Comparison of ENCODE assay signal across 8 mouse cellular contexts in genomic region chr3:37348221-37349165, GRCm38 (mm10). TPM values are rescaled to one million over a fixed set of nuclear protein-coding genes. Genes with fewer than 3 reads are reported as not detected.
DNase-seq lines count a peak whose midpoint lies in the region; ATAC-seq and TF ChIP-seq lines count a peak whose summit lies in the region.

Gene Fgf2 (plus strand): TSS chr3:37348346.

- H3K4me2 ChIP-seq in heart, embryonic 16.5 days (ENCODE audit: low read depth, low read length), result peak within 1 kb of the TSS; percentile 86

- DNase-seq in 3T3-L1 (ENCODE audit: low read depth, low spot score) (peak; percentile 11), R1 (ENCODE audit: low read depth, low spot score) (peak; percentile 34)
- DNase-seq in forebrain, embryonic 10.5 days (ENCODE audit: extremely low spot score, low spot score), result peak; percentile 55
- DNase-seq in layer of hippocampus, adult 2 months (ENCODE audit: low spot score in 2 of 2), result no peak
- peak; percentile 75 for DNase-seq in lung, postnatal 10 days
- peak; percentile 17 to 44 for DNase-seq in right cerebral cortex, postnatal 36 days (ENCODE audit: low spot score in 2 of 2)
- DNase-seq in cerebellum, adult 11 months, result no peak

- no peaks in the 10 kb centered on the region for H3K36me3 ChIP-seq in forebrain, embryonic 10.5 days (replicated peaks)
- no peaks in the 10 kb centered on the region for H3K36me3 ChIP-seq in heart, embryonic 16.5 days (ENCODE audit: control insufficient read depth, insufficient read depth)

- ATAC-seq in heart, embryonic 16.5 days (replicated peaks; ENCODE audit: extremely low read depth, insufficient read depth, low FRiP score), result peak; percentile 59

- peaks cover 54% of the 10 kb centered on the region for H3K27me3 ChIP-seq in forebrain, embryonic 10.5 days (ENCODE audit: poor library complexity, severe bottlenecking)
- H3K27me3 ChIP-seq in heart, embryonic 16.5 days (ENCODE audit: control insufficient read depth, insufficient read depth, low read length), result peaks cover 19% of the 10 kb centered on the region; the same call in 1 of the 2 replicates

- peak within 1 kb of the TSS; percentile 85 for H3K27ac ChIP-seq in forebrain, embryonic 10.5 days
- H3K27ac ChIP-seq in heart, embryonic 16.5 days (ENCODE audit: low read length), result no peak within 1 kb of the TSS
- H3K27ac ChIP-seq in layer of hippocampus, adult 2 months, result peak within 1 kb of the TSS; percentile 5; the same call in 1 of the 2 replicates

- H3K9me3 ChIP-seq in forebrain, embryonic 10.5 days, result no peaks in the 10 kb centered on the region
- H3K9me3 ChIP-seq in heart, embryonic 16.5 days (replicated peaks; ENCODE audit: control insufficient read depth, low read length), result no peaks in the 10 kb centered on the region

- peak within 1 kb of the TSS; percentile 87 for H3K4me3 ChIP-seq in forebrain, embryonic 10.5 days
- H3K4me3 ChIP-seq in heart, embryonic 16.5 days (ENCODE audit: low read length), result peak within 1 kb of the TSS; percentile 63
- H3K4me3 ChIP-seq in layer of hippocampus, adult 2 months, result peak within 1 kb of the TSS; percentile 61

- H3K9ac ChIP-seq in heart, embryonic 16.5 days (ENCODE audit: low read length), result peak within 1 kb of the TSS; percentile 75

- TF ChIP-seq CTCF in layer of hippocampus, adult 2 months (conservative IDR thresholded peaks at IDR 0.05), result no peak

- peaks cover 17% of the 10 kb centered on the region for H3K4me1 ChIP-seq in forebrain, embryonic 10.5 days
- H3K4me1 ChIP-seq in heart, embryonic 16.5 days (ENCODE audit: control insufficient read depth, insufficient read depth, low read length), result peaks cover 5% of the 10 kb centered on the region

- WGBS in forebrain, embryonic 10.5 days, result under 1% methylated on average over 74 of the region's 75 CpGs
- WGBS in heart, embryonic 16.5 days, result 1% methylated on average over 74 of the region's 75 CpGs

RNA-seq across cellular contexts. Expression of gene Fgf2, which starts in this region (rescaled TPM):
- polyA plus RNA-seq in forebrain, embryonic 10.5 days (2016; fragmentation: Nextera tagmentation; extraction: Ambion mirVana), result 0.36 and 0.80 TPM in 2 replicates
- 1.1 and 1.2 TPM in 2 replicates for polyA plus RNA-seq in heart, embryonic 16.5 days (2015; fragmentation: Nextera tagmentation; extraction: Ambion mirVana)
- 10 to 100 TPM in 1 of 2 experiments, 1 to 10 TPM in 1; 7.7 to 10.0 TPM for total RNA-seq in layer of hippocampus, adult 2 months (2021)

Comparison
In these comparisons a context has a peak if more than half of its experiments do, and no peak if none do; other contexts are left out.
1. Peak in DNase-seq, H3K4me3 ChIP-seq and H3K27ac ChIP-seq in forebrain, embryonic 10.5 days; RNA of the gene not detected or under 1 TPM.
2. DNase-seq: peak in 3T3-L1 (single experiment), R1 (single experiment), lung, postnatal 10 days (single experiment) and right cerebral cortex, postnatal 36 days (2 of 2); none in layer of hippocampus, adult 2 months (0 of 2) and cerebellum, adult 11 months (single experiment).
3. Peak in every context shown above with its lines, with median percentiles within 50 percentile points of each other: H3K4me3 ChIP-seq.